Mouse (Mus musculus): Measurements from ENCODE around the gene Tsg101.

GRCm38 (mm10) chr7:46928291-46928690 is 8.5 kb upstream of the Tsg101 start:
- TF ChIP-seq CTCF (IDR thresholded peaks at IDR 0.05; ENCODE audit: control insufficient read depth, insufficient read depth, insufficient read length) (no peak), MAX (IDR thresholded peaks at IDR 0.05) (no peak), FOSL1 (IDR thresholded peaks at IDR 0.05; ENCODE audit: insufficient read depth, low read length, poor library complexity, severe bottlenecking) (no peak), CEBPB (IDR thresholded peaks at IDR 0.05; ENCODE audit: low read depth) (no peak), MYOD1 (IDR thresholded peaks at IDR 0.05; ENCODE audit: control insufficient read depth, insufficient read length, low read depth) (no peak), MYOG (IDR thresholded peaks at IDR 0.05; ENCODE audit: control insufficient read depth, extremely low read depth, insufficient read length) (no peak)
